Mouse (Mus musculus) cerebellum, adult 2 months (tissue): Measurements from ENCODE around the gene Flnc.

ENCODE experiments used
- CTCF ChIP-seq: fragments of 200-500 bp; IDR thresholded peaks from 2 replicates; pipeline ENCODE4 v1.5.1; 2011; ENCODE audit warnings: low read depth, mild to moderate bottlenecking, control low read depth, low read length, moderate library complexity, borderline replicate concordance; ENCODE audit not compliant: insufficient read depth
- POLR2A ChIP-seq: fragments of 200-500 bp; IDR thresholded peaks from 2 replicates; pipeline ENCODE4 v1.6.1; 2011; ENCODE audit warnings: low read length, control low read depth, borderline replicate concordance; ENCODE audit not compliant: insufficient read depth

GRCm38 (mm10) chr6:29406412-29406811 lies 26.6 kb upstream of the Flnc start:
- TF ChIP-seq CTCF = no peak
- TF ChIP-seq POLR2A = no peak
